ENCODE assay signal across 8 mouse cellular contexts in the genomic region with DNA sequence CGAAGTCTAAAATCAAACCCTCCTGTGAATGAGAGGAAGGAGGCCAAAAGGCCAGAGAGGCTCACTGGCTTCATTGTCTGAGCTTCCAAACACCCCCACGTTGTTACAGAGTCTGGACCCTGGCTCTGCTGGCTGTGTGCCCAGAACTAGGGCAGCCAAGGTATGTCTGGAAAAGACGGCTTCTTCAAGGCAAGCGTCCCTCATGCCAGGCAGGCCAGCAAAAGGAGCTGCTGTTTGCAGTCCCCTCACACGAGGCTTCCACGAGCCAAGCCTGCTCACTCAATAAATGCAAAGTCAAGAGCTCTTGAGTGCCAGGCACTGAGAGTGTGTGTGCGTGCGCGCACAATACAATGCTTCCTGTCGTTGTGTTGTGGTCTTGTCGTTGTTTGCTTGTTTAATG.
DNase-seq lines count a peak whose midpoint lies in the region; ATAC-seq and TF ChIP-seq lines count a peak whose summit lies in the region.

No protein-coding gene starts in this region.

- H3K4me1 ChIP-seq in forebrain, embryonic 14.5 days (ENCODE audit: control insufficient read depth, insufficient read depth, low read length) = peaks cover 7% of the 10 kb centered on the region; the same call in 1 of the 2 replicates
- H3K4me1 ChIP-seq in forebrain, embryonic 12.5 days = 0 out of 2 replicates have a peak, but pooled peaks cover 5% of the 10 kb centered on the region
- H3K4me1 ChIP-seq in hindbrain, postnatal 0 days (ENCODE audit: insufficient read depth, low read length) = no peaks in the 10 kb centered on the region

- H3K4me3 ChIP-seq in forebrain, embryonic 14.5 days (ENCODE audit: low read depth, low read length) = no peak overlapping the region
- no peak overlapping the region for H3K4me3 ChIP-seq in forebrain, embryonic 12.5 days (replicated peaks)
- no peak overlapping the region for H3K4me3 ChIP-seq in hindbrain, postnatal 0 days (ENCODE audit: low read length)

- H3K9ac ChIP-seq in forebrain, embryonic 14.5 days (ENCODE audit: low read length) = no peak overlapping the region
- no peak overlapping the region for H3K9ac ChIP-seq in forebrain, embryonic 12.5 days
- H3K9ac ChIP-seq in hindbrain, postnatal 0 days (replicated peaks; ENCODE audit: low read length) = no peak overlapping the region

- no peak overlapping the region for H3K27ac ChIP-seq in forebrain, embryonic 14.5 days (ENCODE audit: low read depth, low read length)
- no peak overlapping the region for H3K27ac ChIP-seq in forebrain, embryonic 12.5 days
- no peak overlapping the region for H3K27ac ChIP-seq in hindbrain, postnatal 0 days

- peak; percentile 44; the same call in 1 of the 2 replicates for ATAC-seq in forebrain, embryonic 14.5 days
- ATAC-seq in forebrain, embryonic 12.5 days (ENCODE audit: low FRiP score) = no peak
- peak; percentile 87 for ATAC-seq in hindbrain, postnatal 0 days

- WGBS in forebrain, embryonic 14.5 days = 46% methylated on average over 11 of the region's 11 CpGs
- WGBS in forebrain, embryonic 12.5 days = 60% methylated on average over 11 of the region's 11 CpGs
- WGBS in hindbrain, postnatal 0 days = 31% methylated on average over 11 of the region's 11 CpGs

- no peak for TF ChIP-seq CTCF in hindbrain, postnatal 0 days (IDR thresholded peaks at IDR 0.05; ENCODE audit: low read depth)

- no peak overlapping the region for H3K4me2 ChIP-seq in forebrain, embryonic 14.5 days (ENCODE audit: low read length)
- no peak overlapping the region for H3K4me2 ChIP-seq in forebrain, embryonic 12.5 days
- no peak overlapping the region for H3K4me2 ChIP-seq in hindbrain, postnatal 0 days (ENCODE audit: low read depth, low read length)

- no peaks in the 10 kb centered on the region for H3K9me3 ChIP-seq in forebrain, embryonic 14.5 days (replicated peaks; ENCODE audit: control insufficient read depth, low read length)
- no peaks in the 10 kb centered on the region for H3K9me3 ChIP-seq in forebrain, embryonic 12.5 days
- no peaks in the 10 kb centered on the region for H3K9me3 ChIP-seq in hindbrain, postnatal 0 days (ENCODE audit: low read length)

- H3K27me3 ChIP-seq in forebrain, embryonic 14.5 days (replicated peaks; ENCODE audit: control insufficient read depth, insufficient read depth, low read length) = no peaks in the 10 kb centered on the region
- 0 out of 2 replicates have a peak, but pooled peaks cover 3% of the 10 kb centered on the region for H3K27me3 ChIP-seq in forebrain, embryonic 12.5 days
- no peaks in the 10 kb centered on the region for H3K27me3 ChIP-seq in hindbrain, postnatal 0 days (ENCODE audit: insufficient read depth, low read length)

- peak; percentile 64 for DNase-seq in forebrain, embryonic 14.5 days (ENCODE audit: low spot score)
- peak; percentile 54 for DNase-seq in right cerebral cortex, postnatal 4 days
- no peak for DNase-seq in right cerebral cortex, adult 18-20 months
- peak; percentile 80 for DNase-seq in hindbrain, postnatal 0 days (ENCODE audit: low spot score)
- peak; percentile 46 for DNase-seq in lung, postnatal 14 days
- DNase-seq in embryo, embryonic 9.5 days (ENCODE audit: extremely low spot score) = no peak
- no peak for DNase-seq in layer of hippocampus, adult 11-12 months (ENCODE audit: low spot score)

- H3K36me3 ChIP-seq in forebrain, embryonic 14.5 days (ENCODE audit: control insufficient read depth, insufficient read depth, low read length) = no peaks in the 10 kb centered on the region
- H3K36me3 ChIP-seq in forebrain, embryonic 12.5 days (replicated peaks) = no peaks in the 10 kb centered on the region
- no peaks in the 10 kb centered on the region for H3K36me3 ChIP-seq in hindbrain, postnatal 0 days (ENCODE audit: insufficient read depth, low read length)

Comparison
In these comparisons a context has a peak if more than half of its experiments do, and no peak if none do; other contexts are left out.
1. DNase-seq: peak in forebrain, embryonic 14.5 days (single experiment), right cerebral cortex, postnatal 4 days (single experiment), hindbrain, postnatal 0 days (single experiment) and lung, postnatal 14 days (single experiment); none in right cerebral cortex, adult 18-20 months (single experiment), embryo, embryonic 9.5 days (single experiment) and layer of hippocampus, adult 11-12 months (single experiment).